Mouse (Mus musculus) natural killer cell, adult 2 months (primary cell): ENCODE results near the gene Gm1113.

Source experiments
- DNase-seq, 2 experiments: peaks; one replicate each; pipeline ENCODE4 v3.0.0; 2022; ENCODE audit warnings: low spot score in 2 of 2

Gene Gm1113

DNA sequence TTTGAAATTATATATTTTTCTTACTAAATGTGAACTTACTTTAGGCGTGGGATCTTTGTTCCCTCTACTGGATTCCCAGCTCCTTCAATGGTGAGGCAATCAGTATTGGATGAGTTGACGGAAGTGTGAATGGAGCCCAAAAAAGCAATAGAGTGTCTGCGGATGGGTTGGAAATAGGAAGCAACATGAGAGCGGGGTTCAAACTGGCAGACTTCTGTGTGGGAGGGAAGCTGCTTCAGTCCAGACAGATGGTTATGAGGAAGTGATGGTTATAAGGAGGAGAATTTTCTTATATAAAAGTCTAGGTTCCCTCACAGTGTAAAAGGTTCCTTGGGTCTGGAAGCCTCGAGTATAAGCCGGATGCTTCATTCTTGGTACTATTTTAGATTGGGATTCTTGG lies 38.6 kb downstream of the Gm1113 start:
- DNase-seq = no peak

DNA sequence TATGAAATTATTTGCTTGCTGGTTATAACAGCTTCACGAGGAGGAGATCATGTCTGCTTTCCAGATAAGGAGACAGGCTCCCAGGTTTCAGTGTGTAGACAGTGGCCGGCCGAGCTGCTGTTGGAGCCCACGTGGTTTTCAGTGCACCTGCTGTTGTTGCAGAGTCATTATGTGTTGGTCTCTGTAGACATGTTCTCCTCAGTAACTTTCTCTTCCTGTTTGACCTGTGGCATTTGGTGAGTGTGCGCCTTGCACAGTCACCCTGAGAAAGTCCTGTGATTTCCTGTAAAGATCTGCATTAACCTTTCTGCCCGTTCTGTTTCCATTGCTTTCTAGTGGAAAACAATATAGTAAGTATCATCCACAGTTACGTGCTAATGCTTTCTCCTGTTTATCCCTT lies 42.7 kb downstream of the Gm1113 start:
- no peak for DNase-seq

- DNase-seq = no peak
Observed at GRCm38 (mm10) chr9:35474104-35474724, 43.9 kb downstream of the Gm1113 start.

DNA sequence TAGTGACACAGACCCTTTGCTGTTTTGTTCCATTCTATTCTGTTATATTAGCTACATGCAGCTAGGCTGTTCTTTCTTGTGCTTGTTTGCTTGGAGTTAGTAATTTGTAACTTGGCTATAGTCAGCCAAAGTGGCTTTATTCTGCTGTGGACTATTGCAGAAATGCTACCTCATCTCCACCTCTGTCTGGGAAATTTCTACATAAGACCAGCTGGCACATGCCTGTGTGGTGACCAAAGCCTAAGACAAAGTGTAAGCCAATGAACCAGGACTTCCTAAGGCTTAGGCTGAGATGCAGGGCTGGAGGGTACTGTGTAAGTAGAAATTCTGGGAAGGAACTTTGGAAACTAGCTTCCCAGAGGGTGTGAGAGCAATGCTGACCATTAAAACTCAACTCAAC lies 49.2 kb downstream of the Gm1113 start:
- DNase-seq = no peak

GRCm38 (mm10) chr9:35467264-35467817 lies 50.7 kb downstream of the Gm1113 start:
- DNase-seq = no peak

GRCm38 (mm10) chr9:35459594-35459993 lies 58.5 kb downstream of the Gm1113 start:
- DNase-seq = no peak
